Mouse (Mus musculus) bone marrow, adult 2 months (tissue): ENCODE results near the gene Gm17728.

Experiments
- CTCF ChIP-seq: fragments of 200-500 bp; IDR thresholded peaks from 2 replicates; pipeline ENCODE4 v1.5.1; 2011; ENCODE audit warnings: low read length, control low read depth; ENCODE audit not compliant: control insufficient read depth, insufficient read depth
- POLR2A ChIP-seq: fragments of 200-500 bp; IDR thresholded peaks from 2 replicates; pipeline ENCODE4 v1.6.1; 2011; ENCODE audit warnings: low read depth, mild to moderate bottlenecking, control low read depth, low read length, borderline replicate concordance; ENCODE audit not compliant: control insufficient read depth

DNA sequence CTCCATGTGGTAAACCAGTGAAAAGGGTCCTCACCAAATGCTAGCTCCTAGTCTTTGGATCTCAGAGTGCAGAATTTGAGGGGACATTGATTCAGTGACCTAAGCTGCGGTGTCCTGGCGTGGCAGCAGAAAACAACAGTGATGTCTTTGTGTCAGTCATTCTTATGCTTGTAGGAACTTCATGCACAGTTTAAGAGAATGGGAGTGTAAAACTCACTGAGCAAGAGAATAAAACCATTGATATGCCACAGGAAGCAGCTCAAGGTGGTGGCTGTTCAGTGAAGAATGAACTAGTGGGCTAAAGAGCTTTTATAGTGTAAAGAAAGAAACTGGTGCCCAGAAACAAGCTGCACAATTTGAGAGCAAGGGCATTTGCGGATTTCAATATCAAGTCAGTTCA, 17.9 kb upstream of the Gm17728 start:
- no peak for TF ChIP-seq POLR2A
- no peak for TF ChIP-seq CTCF
